Mouse (Mus musculus) c-Kit-positive CD71-positive TER-119-negative erythroid progenitor cells, embryonic 14.5 days (primary cell): ENCODE measurements at regions not wholly inside any gene's neighbourhood (a gene's known extent, or its start where the extent isn't known, plus 50 kb on each side); places are given as distances from the start of the nearest gene placed in this dataset.

ENCODE experiments used
- DNase-seq: peaks from one replicate; pipeline ENCODE4 v3.0.0-alpha.2; 2013; ENCODE audit warnings: low read depth

GRCm38 (mm10) chr4:125201638-125202325 is 74.1 kb upstream of the Zc3h12a start:
- no peak for DNase-seq

DNA sequence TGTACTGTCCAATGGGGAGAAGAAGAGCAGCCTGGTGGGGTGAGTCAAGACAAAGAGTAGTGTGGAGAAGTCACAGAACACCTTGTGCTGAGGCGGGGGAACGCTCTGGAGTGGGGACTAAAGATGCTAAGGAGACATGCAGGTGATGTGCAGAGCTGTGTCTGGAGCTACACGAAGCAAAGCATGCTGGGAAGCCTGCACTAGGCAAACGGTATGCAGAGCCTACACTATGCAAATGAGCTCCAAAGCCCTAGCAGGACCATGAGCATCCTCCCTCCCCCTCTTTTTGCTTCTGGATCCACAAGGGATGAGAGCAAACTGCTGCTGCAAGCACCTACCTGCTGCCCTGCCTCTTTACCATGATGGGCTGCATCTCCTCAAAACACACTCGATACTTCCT is 73.1 kb upstream of the Zc3h12a start:
- no peak for DNase-seq

GRCm38 (mm10) chr4:125199281-125199680 is 71.6 kb upstream of the Zc3h12a start:
- no peak for DNase-seq

DNA sequence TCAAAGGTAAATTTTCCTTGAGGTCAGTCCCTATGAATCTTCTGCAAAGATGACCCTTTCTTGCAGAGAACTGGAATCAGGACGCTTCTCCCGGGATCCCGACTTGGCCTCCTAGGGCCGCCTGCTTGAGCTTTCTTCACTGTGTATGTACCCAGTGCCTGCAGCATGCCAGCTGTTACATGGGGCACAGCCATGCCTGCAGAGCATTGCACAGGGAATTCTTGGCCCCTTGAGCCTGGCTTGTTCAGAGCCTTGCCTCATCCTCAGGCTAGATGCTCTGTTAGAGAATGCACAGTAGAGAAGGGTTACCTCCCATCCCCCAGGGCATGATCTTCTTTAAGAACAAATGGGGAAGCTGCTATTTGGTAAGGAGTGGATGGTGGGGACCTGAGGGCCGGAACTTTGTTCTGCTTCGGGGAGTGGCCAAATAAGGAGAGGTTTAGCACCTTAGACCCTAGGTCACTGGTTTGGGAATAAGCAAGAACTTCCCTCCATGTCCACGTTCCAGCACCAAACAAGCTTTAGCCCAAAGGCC is 68.3 kb upstream of the Zc3h12a start:
- DNase-seq = no peak

DNA sequence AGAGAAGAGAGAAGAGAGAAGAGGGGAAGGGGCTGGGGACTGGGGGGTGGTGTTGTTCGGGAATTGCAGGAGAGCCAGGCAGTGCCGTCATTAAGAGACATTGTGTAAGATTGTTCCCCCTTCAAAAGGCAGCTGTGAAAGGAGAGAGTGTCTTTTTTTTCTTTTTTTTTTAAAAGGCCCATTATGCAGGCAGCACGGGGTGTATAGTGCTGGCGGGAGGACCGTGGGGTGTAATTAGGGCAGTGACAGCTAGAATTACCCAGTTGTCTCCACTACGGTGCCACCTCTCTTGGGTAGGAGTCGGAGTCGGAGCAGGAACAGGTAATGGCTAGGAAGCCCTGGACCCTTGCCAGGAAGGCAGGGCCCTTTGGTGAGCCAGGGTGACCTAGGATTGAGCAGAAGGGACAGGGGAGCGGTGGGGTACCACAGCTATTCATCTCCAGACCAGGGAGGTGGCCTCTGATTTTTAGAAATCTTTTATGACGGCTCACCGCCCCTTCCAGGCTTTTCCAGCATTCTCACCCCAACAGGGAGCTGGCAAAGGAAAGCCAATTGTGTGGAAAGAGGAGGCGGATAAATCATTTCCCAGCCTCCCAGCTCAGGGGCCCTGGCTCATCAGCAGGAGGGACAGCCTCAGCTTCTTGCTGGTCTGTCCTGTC is 67.2 kb upstream of the Zc3h12a start:
- DNase-seq = no peak

DNA sequence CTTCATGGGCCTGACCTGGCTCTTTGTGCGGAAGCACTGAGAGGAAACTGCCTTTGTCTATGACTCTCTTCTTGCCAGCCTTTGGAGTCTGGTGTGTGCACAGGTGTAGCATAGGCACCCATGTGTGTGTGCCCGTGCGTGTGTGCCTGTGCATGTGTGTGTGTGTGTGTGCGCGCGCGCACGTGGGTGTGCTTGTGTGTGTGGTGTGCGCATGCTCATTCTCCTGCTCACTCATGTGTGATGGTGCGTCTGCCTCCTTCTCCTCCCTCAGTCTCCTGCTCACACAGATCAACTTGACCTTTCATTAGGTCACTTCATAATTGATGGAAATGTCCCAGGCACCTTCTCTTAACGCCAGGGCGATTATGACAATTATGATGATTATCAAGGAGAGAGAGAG is 66.7 kb upstream of the Zc3h12a start:
- DNase-seq = no peak

- DNase-seq = no peak
Observed at GRCm38 (mm10) chr4:125191680-125192079, 64.0 kb upstream of the Zc3h12a start.

DNA sequence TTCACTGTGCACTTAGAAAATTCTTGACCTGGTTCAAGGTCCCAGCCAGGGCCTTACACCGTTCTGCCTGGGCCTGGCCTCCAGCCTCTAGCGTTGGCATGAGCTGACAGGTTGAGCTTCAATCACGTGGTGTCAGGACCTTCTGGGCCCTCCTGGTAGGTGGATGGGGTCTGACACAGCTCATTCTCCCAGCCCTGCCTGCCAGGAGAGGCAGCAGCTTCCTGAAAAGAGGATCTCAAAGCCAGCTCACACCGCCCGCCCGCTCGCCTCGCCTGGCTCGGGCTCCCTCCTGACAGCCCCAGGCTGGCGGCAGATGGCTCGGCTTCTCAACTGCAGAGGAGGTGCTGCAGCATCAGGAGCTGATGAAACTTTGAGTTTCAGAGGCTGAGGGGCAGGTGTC is 63.4 kb upstream of the Zc3h12a start:
- no peak for DNase-seq

DNA sequence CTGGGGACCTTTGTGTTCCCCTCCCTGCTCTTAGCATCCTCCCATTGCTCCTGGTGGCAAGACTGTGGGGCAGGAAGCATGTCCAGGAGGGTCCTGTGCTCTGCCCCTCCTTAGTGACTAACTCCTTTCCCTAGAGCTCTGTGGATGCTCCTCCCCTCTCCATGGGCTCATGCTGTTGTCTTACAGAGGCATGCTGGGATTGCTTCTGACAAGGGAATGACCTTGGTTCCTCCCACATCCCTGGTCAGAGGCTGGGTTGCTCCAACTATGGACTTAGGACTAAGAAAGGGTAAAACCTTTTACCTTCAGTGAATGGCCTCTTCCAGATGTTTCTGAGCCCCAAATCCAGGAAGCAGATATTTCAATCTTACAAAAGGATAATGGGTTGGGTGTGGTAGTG is 62.3 kb upstream of the Zc3h12a start:
- no peak for DNase-seq

GRCm38 (mm10) chr4:125186246-125186645 is 58.6 kb upstream of the Zc3h12a start:
- no peak for DNase-seq

GRCm38 (mm10) chr4:125185076-125185475 is 57.4 kb upstream of the Zc3h12a start:
- no peak for DNase-seq

- DNase-seq = no peak
Observed at GRCm38 (mm10) chr4:125180947-125181346, 53.3 kb upstream of the Zc3h12a start.

DNA sequence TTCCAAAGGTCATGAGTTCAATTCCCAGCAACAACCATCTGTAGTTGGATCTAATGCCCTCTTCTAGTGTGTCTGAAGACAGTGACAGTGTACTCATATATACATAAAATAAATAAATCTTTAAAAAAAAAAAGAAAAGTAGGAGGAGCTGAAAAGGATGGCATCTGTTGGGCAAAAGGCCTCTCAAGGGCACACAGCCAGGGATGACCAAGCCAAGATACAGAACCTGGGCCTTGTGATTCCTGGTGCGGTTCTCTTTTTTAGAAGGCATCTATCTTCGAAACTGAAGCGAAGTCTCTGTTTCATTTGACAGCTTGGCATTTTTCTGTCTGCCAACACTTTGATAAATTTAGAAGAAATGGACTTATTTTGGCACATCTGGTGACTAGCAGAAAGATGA is 50.9 kb upstream of the Zc3h12a start:
- no peak for DNase-seq

DNA sequence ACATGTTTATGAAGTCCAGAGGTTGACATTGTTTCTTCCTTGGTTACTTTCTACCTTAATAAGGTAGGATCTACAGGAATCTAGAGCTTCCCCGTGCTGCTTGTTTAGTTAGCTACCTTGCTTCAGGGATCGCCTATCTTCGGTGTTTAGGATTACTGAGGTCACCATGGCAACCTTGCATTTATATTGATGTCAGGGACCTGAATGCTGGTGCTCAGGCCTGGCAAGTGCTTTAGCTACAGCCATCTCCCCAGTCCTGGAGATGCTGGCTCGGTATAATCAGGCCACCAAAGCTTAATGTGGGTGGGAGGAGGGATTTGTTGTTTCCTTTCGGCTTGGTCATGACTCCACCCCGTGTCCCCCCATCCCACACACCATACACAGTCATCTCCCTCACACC is 50.0 kb upstream of the Zc3h12a start:
- no peak for DNase-seq
